Mouse (Mus musculus): ENCODE data around the gene Olfr749. TPM values are rescaled to one million over a fixed set of nuclear protein-coding genes. Genes with fewer than 3 reads are reported as not detected.

Olfr749 gene
- total RNA-seq (2023), result not detected

GRCm38 (mm10) chr14:50744994-50745393 lies at the start of gene Olfr749:
Olfr749 (minus strand) TSS chr14:50745094.

DNA sequence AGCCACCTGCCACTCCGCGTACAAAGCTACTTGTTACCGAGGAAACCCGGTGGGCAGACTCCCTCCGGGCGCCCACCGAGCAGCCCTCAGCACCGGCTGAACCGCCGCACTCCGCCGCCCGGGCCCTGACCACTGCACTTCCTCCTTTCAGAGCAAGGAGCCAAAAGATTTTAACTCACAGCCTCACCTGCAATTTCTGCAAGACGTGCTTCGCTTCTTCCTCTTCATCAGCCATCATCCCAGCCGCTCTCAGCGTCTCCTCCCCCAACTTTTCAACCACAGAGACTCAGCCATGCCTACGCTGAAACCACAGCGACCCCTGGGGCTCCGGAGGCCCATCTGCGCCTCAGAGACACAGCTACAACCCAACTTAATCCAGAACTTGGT lies 40.4 kb upstream of the Olfr749 start, which contains the start of gene Ttc5:
Gene Ttc5, minus strand, starts transcription at position 269 of the 387 bp plus-strand sequence.

GRCm38 (mm10) chr14:50707073-50707472 lies 37.8 kb downstream of the Olfr749 start, which contains the start of gene Olfr748:
Olfr748 (plus strand) TSS chr14:50707373.

GRCm38 (mm10) chr14:50693106-50693505 lies 51.8 kb downstream of the Olfr749 start, which contains the start of gene Olfr747:
Olfr747 (minus strand) TSS chr14:50693206.

Other genes with a start within 250 kb of the Olfr749 start
- gene Olfr742, start 241.5 kb downstream of the Olfr749 start, total RNA-seq (2023), result not detected
- gene Olfr743, start 223.3 kb downstream of the Olfr749 start, total RNA-seq (2023), result not detected
- not detected for gene Olfr744, start 130.2 kb downstream of the Olfr749 start, total RNA-seq (2023)
- gene Olfr745, start 105.7 kb downstream of the Olfr749 start, total RNA-seq (2023), result not detected
- gene Olfr746, start 98.0 kb downstream of the Olfr749 start, total RNA-seq (2023), result not detected
- not detected for gene Olfr747, start 51.9 kb downstream of the Olfr749 start, total RNA-seq (2023)
- gene Olfr748, start 37.7 kb downstream of the Olfr749 start, total RNA-seq (2023), result not detected
- 10 to 100 TPM; 49.2 to 50.8 TPM for gene Ttc5, start 40.4 kb upstream of the Olfr749 start, total RNA-seq (2023)
- gene Ccnb1ip1, start 62.6 kb upstream of the Olfr749 start, total RNA-seq (2023), result not detected
- gene Parp2, start 62.7 kb upstream of the Olfr749 start, total RNA-seq (2023), result 10 to 100 TPM; 49.7 to 63.6 TPM
- 100 to 1,000 TPM; 191 to 197 TPM for gene Tep1, start 125.5 kb upstream of the Olfr749 start, total RNA-seq (2023)
- under 1 TPM; 0.79 to 0.94 TPM for gene Klhl33, start 152.4 kb upstream of the Olfr749 start, total RNA-seq (2023)
- 10 to 100 TPM; 43.9 to 48.1 TPM for gene Osgep, start 179.8 kb upstream of the Olfr749 start, total RNA-seq (2023)
- 10 to 100 TPM; 26.9 to 33.2 TPM for gene Apex1, start 179.9 kb upstream of the Olfr749 start, total RNA-seq (2023)
- gene Pip4p1, start 185.8 kb upstream of the Olfr749 start, total RNA-seq (2023), result 100 to 1,000 TPM; 146 TPM
- 10 to 100 TPM; 71.3 to 77.4 TPM for gene Pnp, start 186.0 kb upstream of the Olfr749 start, total RNA-seq (2023)
- gene Gm49342, start 199.4 kb upstream of the Olfr749 start, total RNA-seq (2023), result 10 to 100 TPM; 60.0 to 85.2 TPM
- 1 to 10 TPM; 3.4 to 4.7 TPM for gene Pnp2, start 210.9 kb upstream of the Olfr749 start, total RNA-seq (2023)

Measured in monocyte, adult 59 days (primary cell).